Mouse (Mus musculus) heart, adult 2 months (tissue): ENCODE measurements around the gene Btbd3.

Source experiments
- CTCF ChIP-seq: fragments of 200-600 bp; IDR thresholded peaks from 2 replicates; pipeline ENCODE4 v1.8.1; 2022; ENCODE audit warnings: antibody characterized with exemption, mild to moderate bottlenecking, moderate library complexity
- EP300 ChIP-seq: fragments of 200-500 bp; IDR thresholded peaks from 2 replicates; pipeline ENCODE4 v1.6.1; 2011; ENCODE audit warnings: low read depth, low read length, control low read depth; ENCODE audit not compliant: insufficient read depth
- POLR2A ChIP-seq: fragments of 200-500 bp; IDR thresholded peaks from 2 replicates; pipeline ENCODE4 v1.6.1; 2011; ENCODE audit warnings: mild to moderate bottlenecking, low read depth, low read length, control low read depth; ENCODE audit not compliant: insufficient read depth

- TF ChIP-seq CTCF (no peak), EP300 (no peak), POLR2A (no peak)
Measured at GRCm38 (mm10) chr2:138617501-138617900, 361.1 kb downstream of the Btbd3 start.
